Mouse (Mus musculus) midbrain, embryonic 15.5 days (tissue): ENCODE data around the gene Aarsd1. TPM values are rescaled to one million over a fixed set of nuclear protein-coding genes. Genes with fewer than 3 reads are reported as not detected.
A peak's percentile ranks its signal among the peaks of the same experiment; 100 is the strongest.
"Not testable (repeated sequence)": the region's sequence is repeated elsewhere in the genome, so short reads cannot be mapped to it uniquely, and the experiment has no call there.

Experiments
- ATAC-seq: fragments of 200-750 bp; cut with Nextera tagmentation; replicated peaks from 2 replicates; pipeline ENCODE4 v1.8.0; 2017; ENCODE audit warnings: moderate TSS enrichment
- H3K27ac ChIP-seq: fragments of 300-500 bp; sonication (generic); 2 replicates; pipeline ENCODE4 v1.5.1; 2015; ENCODE audit warnings: mild to moderate bottlenecking, inconsistent platforms
- H3K27me3 ChIP-seq: fragments of 300-500 bp; sonication (generic); replicated peaks from 2 replicates; pipeline ENCODE4 v1.6.1; 2015; ENCODE audit warnings: inconsistent platforms
- H3K36me3 ChIP-seq: fragments of 300-500 bp; sonication (generic); replicated peaks from 2 replicates; pipeline ENCODE4 v1.6.1; 2015; ENCODE audit warnings: inconsistent platforms
- H3K4me1 ChIP-seq: fragments of 300-500 bp; sonication (generic); 2 replicates; pipeline ENCODE4 v1.6.1; 2015; ENCODE audit warnings: inconsistent platforms
- H3K4me2 ChIP-seq: fragments of 300-500 bp; sonication (generic); 2 replicates; pipeline ENCODE4 v1.6.1; 2015; ENCODE audit warnings: inconsistent platforms, mild to moderate bottlenecking, moderate library complexity
- H3K4me3 ChIP-seq: fragments of 300-500 bp; sonication (generic); 2 replicates; pipeline ENCODE4 v1.5.1; 2015; ENCODE audit warnings: mild to moderate bottlenecking, inconsistent platforms
- H3K9ac ChIP-seq: fragments of 300-500 bp; sonication (generic); 2 replicates; pipeline ENCODE4 v1.6.1; 2015; ENCODE audit warnings: mild to moderate bottlenecking, inconsistent platforms
- H3K9me3 ChIP-seq: fragments of 300-500 bp; sonication (generic); 2 replicates; pipeline ENCODE4 v1.6.1; 2016; ENCODE audit warnings: inconsistent platforms
- WGBS: fragments of 180-500 bp; shearing (Covaris S2); methylation state at CpG from one replicate; pipeline ENCODE4 v1.1.7; 2015; ENCODE audit warnings: mixed read lengths; 5-methylcytosine and 5-hydroxymethylcytosine counted together
- polyA plus RNA-seq: library from polyadenylated mRNA; unstranded; fragments of >200 nt; fragmentation: Nextera tagmentation; extraction: Ambion mirVana; gene quantifications from 2 replicates; pipeline ENCODE4 v1.2.1, GENCODE M21; 2015

Gene Aarsd1
- polyA plus RNA-seq, 1 experiment from 2014 or later: 103 TPM

DNA sequence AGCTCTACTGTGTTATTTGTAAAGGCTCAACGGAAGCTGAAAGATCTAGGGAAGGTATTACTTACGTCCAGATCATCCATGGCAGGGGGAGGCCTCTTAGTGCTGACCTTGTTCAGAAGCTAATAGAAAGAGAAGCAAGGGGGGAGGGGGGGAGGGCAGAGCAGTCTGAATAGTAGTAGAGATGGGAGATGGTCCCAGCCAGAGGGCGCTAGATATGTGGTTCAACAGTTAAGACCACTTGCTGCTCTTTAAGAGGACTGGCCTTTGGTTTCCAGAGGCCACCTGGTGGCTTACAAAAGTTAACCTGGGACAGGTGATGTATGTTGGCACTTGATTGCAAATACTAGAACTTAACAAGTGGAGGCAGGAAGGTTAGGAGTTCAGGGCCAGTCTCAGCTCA, 2.2 kb upstream of the Aarsd1 start:
- WGBS: 20% methylated on average over 3 of the region's 3 CpGs
- Histone ChIP-seq H3K4me2 (no peak overlapping the region), H3K9me3 (no peaks in the 10 kb centered on the region), H3K27ac (no peak overlapping the region), H3K4me3 (no peak overlapping the region), H3K36me3 (no peaks in the 10 kb centered on the region), H3K27me3 (no peaks in the 10 kb centered on the region), H3K4me1 (peaks cover 18% of the 10 kb centered on the region), H3K9ac (no peak overlapping the region)
- ATAC-seq: no peak

DNA sequence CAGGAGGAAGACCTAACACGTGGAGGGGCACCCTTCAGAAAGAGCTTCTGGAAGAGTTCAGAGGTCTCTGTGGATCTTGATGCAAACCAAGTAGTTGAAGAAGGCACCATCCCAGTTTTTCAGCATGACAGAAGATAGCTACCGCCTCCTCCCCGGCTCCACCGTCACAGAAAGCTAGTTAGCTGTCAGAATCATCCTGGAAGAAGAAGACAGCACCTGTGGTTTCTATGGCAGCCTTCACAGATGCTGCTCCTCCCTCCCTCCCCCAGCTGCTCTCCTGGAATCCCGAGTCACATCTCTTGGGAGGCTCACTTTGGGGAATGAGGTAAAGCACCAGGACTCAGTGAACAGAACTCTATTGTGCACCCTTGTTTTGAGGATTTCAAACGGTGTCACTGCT, 1.6 kb upstream of the Aarsd1 start:
- Histone ChIP-seq H3K9ac (no peak overlapping the region), H3K4me2 (no peak overlapping the region), H3K27ac (no peak overlapping the region), H3K4me1 (peaks cover 12% of the 10 kb centered on the region), H3K27me3 (no peaks in the 10 kb centered on the region), H3K9me3 (no peaks in the 10 kb centered on the region), H3K36me3 (no peaks in the 10 kb centered on the region), H3K4me3 (no peak overlapping the region)
- WGBS: 61% methylated on average over 6 of the region's 6 CpGs
- no peak for ATAC-seq

DNA sequence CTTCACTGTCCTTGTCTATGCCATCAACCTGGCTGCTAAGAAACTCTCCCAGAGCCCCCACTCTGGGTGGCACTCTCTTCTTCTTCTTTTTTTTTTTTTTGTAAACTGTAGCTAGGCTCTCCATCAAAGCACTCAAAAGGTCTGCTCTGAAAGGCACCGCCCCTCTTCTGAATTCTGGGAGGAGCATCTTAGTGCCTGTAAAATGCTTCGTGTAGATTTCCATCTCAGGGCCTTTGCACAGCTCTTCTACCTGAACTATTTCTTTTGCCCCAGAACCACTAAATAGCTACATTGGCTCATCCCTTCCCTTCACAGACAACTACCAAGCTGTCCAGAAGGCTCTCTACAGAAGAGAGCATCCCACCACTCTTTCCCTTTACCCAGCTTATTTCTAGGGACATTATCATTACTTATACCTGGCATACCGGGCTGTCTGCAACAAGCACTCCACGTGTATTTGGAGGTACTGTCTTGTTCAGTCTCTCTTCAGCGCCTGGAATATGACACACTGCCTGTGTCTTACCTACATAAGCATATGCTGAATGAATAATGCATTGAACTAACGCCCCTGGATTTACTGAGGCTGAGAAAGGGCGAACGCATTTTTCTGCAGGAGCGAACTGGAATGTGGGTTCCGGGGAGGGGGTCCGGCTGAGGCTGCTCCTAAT, 848 bp downstream of the Aarsd1 start:
- H3K27ac ChIP-seq: peak overlapping the region; percentile 90
- peak overlapping the region; percentile 90 for H3K9ac ChIP-seq
- peak; percentile 73 for ATAC-seq
- WGBS: under 1% methylated on average over 11 of the region's 11 CpGs
- H3K9me3 ChIP-seq: no peaks in the 10 kb centered on the region
- peak overlapping the region; percentile 92 for H3K4me3 ChIP-seq
- H3K36me3 ChIP-seq: peaks cover 11% of the 10 kb centered on the region; the same call in 1 of the 2 replicates
- H3K4me2 ChIP-seq: peak overlapping the region; percentile 66
- peaks cover 8% of the 10 kb centered on the region for H3K4me1 ChIP-seq
- no peaks in the 10 kb centered on the region for H3K27me3 ChIP-seq

DNA sequence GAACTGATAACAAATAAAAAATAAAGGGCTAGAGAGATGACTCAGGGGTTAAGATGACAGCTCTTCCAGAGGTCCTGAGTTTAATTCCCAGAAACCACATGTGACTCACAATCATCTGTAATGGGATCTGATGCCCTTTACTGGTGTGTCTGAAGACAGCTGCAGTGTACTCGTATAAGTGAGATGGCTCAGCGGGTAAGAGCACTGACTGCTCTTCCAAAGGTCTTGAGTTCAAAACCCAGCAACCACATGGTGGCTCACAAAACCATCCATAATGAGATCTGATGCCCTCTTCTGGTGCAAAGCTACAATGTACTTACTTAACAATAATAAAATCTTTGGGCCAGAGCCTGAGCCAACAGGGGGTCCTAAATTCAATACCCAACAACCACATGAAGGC, 2.1 kb downstream of the Aarsd1 start:
- Histone ChIP-seq H3K36me3 (peaks cover 21% of the 10 kb centered on the region), H3K27me3 (no peaks in the 10 kb centered on the region), H3K4me2 (no peak overlapping the region), H3K27ac (no peak overlapping the region), H3K4me1 (peaks cover 8% of the 10 kb centered on the region), H3K4me3 (no peak overlapping the region), H3K9ac (no peak overlapping the region), H3K9me3 (no peaks in the 10 kb centered on the region)
- 92% methylated on average over 2 of the region's 2 CpGs for WGBS
- ATAC-seq: no peak

DNA sequence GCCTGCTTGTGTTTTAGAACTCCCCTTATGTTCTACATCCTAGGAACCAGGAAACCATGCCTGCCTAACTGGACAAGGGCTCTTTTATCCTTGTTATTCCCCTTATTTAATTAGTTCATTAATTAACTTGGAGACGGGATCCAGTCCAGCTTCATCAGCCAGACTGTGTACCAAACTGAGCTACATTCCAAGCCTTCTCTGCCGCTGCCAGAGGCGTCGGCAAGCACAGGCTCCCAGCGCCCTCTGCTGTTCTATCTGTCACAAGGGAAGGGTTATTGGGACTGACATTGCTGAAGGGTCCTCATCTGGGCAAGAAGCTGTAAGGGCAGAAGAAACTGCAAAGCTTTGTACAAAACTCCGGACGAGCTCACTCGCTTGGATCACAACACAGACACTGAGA, 22.3 kb downstream of the Aarsd1 start:
- Histone ChIP-seq H3K4me2 (no peak overlapping the region), H3K9me3 (no peaks in the 10 kb centered on the region), H3K9ac (no peak overlapping the region), H3K27ac (no peak overlapping the region), H3K27me3 (no peaks in the 10 kb centered on the region), H3K4me3 (no peak overlapping the region), H3K4me1 (no peaks in the 10 kb centered on the region), H3K36me3 (no peaks in the 10 kb centered on the region)
- ATAC-seq: no peak
- 4% methylated on average over 8 of the region's 8 CpGs for WGBS

DNA sequence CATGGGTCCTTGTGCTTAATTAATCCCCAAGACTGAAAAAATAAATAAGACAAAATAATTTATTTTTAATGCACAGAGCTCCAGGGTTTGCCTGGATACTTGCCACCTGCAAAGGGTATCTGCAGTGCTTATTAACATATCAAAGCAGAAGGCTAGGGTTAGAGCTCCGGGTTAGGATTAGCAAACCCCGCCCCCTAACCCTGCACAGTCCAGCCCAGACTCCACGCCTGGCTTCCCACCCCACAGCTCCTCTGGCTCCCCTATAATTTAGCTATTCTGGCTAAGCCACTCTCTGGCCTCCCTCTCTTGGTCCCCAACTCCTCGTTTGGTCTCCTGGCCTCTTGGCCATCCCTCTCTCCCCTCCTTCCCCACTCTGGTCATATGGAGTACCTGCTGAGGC, 35.6 kb downstream of the Aarsd1 start:
- H3K9ac ChIP-seq: no peak overlapping the region
- no peak overlapping the region for H3K4me3 ChIP-seq
- no peak overlapping the region for H3K4me2 ChIP-seq
- no peaks in the 10 kb centered on the region for H3K4me1 ChIP-seq
- no peaks in the 10 kb centered on the region for H3K27me3 ChIP-seq
- H3K36me3 ChIP-seq: no peaks in the 10 kb centered on the region
- WGBS: 7% methylated on average over 4 of the region's 4 CpGs
- H3K27ac ChIP-seq: no peak overlapping the region
- ATAC-seq: no peak
- no peaks in the 10 kb centered on the region for H3K9me3 ChIP-seq

DNA sequence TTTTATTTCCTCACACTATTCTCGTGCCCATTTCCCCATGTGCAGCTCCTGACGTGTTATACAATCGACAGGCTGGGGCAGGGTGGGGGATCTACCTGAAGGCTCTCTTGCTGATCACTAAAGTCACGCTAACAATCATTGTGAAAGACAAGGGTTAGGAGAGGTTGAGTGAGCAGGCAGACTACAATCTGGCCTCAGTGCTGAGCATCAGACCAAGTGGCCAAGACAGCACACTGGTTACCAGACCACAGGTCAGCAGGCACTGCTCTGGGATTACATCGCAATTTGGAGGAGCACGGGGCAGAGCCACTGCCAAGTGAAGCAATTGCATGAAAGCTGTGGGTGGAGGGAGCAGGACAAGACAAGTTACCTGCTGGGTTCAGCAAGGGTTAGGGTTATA, 38.5 kb downstream of the Aarsd1 start:
- no peak overlapping the region for H3K4me3 ChIP-seq
- no peaks in the 10 kb centered on the region for H3K9me3 ChIP-seq
- no peaks in the 10 kb centered on the region for H3K36me3 ChIP-seq
- no peaks in the 10 kb centered on the region for H3K4me1 ChIP-seq
- no peak overlapping the region for H3K9ac ChIP-seq
- no peak overlapping the region for H3K27ac ChIP-seq
- no peak for ATAC-seq
- 85% methylated on average over 6 of the region's 6 CpGs for WGBS
- no peak overlapping the region for H3K4me2 ChIP-seq
- no peaks in the 10 kb centered on the region for H3K27me3 ChIP-seq

DNA sequence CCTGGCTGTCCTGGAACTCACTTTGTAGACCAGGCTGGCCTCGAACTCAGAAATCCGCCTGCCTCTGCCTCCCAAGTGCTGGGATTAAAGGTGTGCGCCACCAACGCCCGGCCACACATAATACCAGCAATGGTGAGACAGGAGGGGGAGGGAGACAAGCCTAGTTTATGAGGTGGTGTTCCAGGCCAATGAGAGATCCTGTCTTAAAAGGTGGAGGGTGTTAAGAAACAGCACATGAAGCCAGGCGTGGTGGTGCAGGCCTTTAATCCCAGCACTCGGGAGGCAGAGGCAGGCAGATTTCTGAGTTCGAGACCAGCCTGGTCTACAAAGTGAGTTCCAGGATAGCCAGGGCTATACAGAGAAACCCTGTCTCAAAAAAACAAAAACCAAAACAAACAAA, 39.2 kb downstream of the Aarsd1 start:
- H3K9me3 ChIP-seq, H3K27ac ChIP-seq, H3K4me1 ChIP-seq, ATAC-seq, H3K4me3 ChIP-seq, H3K4me2 ChIP-seq, H3K27me3 ChIP-seq, H3K36me3 ChIP-seq, H3K9ac ChIP-seq: not testable (repeated sequence)
- WGBS: 95% methylated on average over 8 of the region's 8 CpGs

DNA sequence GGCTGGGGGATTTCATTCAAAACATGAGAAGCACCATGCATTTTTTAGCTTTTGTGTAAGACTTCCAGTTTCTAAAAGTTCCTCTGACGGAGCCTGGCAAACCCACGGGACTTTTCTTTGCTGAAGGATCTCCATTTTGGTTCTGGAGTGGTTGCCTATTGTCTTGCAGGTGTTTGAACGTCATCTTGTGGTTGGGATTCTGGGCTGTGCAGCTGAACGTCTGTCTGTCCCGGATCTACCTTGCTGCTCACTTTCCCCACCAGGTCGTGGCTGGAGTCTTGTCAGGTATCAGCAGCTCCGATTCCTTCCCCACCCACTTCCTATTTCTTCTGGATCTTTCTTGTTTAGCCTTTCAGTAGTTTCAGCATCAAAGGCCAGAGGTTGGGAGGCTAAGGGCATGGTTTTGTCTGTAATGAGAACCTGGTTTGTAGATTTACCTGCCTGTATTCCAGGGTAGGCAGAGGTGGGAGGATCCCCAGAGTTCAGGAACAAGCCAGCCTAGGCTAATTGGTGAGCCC, 42.9 kb downstream of the Aarsd1 start:
- H3K4me1 ChIP-seq: no peaks in the 10 kb centered on the region
- ATAC-seq: no peak
- 68% methylated on average over 7 of the region's 7 CpGs for WGBS
- no peaks in the 10 kb centered on the region for H3K36me3 ChIP-seq
- H3K4me3 ChIP-seq: no peak overlapping the region
- H3K27ac ChIP-seq: no peak overlapping the region
- no peak overlapping the region for H3K9ac ChIP-seq
- H3K9me3 ChIP-seq: no peaks in the 10 kb centered on the region
- no peaks in the 10 kb centered on the region for H3K27me3 ChIP-seq
- H3K4me2 ChIP-seq: no peak overlapping the region

DNA sequence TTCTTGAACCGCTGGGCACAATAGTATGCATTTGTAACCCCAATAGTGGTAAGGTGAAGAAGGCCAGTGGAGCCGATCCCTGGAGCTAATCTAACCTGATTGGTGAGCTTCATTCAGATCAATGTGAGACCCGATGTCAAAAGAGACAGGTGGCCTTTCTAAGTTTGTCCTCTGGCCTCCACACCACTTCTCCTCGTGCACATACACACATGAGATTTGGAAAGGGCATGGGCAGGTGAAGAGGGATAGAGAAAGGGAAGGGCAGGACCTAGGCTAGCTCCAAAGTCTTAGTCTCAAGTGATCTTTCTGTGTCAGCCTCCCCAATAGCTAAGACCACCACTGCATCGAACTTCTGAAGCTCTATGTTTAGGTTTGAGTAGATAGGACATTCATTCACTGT, 47.3 kb downstream of the Aarsd1 start:
- Histone ChIP-seq H3K36me3 (no peaks in the 10 kb centered on the region), H3K4me2 (no peak overlapping the region), H3K4me3 (no peak overlapping the region), H3K27me3 (no peaks in the 10 kb centered on the region), H3K9me3 (no peaks in the 10 kb centered on the region), H3K9ac (no peak overlapping the region), H3K4me1 (no peaks in the 10 kb centered on the region), H3K27ac (no peak overlapping the region)
- no peak for ATAC-seq
- 82% methylated on average over 5 of the region's 5 CpGs for WGBS

DNA sequence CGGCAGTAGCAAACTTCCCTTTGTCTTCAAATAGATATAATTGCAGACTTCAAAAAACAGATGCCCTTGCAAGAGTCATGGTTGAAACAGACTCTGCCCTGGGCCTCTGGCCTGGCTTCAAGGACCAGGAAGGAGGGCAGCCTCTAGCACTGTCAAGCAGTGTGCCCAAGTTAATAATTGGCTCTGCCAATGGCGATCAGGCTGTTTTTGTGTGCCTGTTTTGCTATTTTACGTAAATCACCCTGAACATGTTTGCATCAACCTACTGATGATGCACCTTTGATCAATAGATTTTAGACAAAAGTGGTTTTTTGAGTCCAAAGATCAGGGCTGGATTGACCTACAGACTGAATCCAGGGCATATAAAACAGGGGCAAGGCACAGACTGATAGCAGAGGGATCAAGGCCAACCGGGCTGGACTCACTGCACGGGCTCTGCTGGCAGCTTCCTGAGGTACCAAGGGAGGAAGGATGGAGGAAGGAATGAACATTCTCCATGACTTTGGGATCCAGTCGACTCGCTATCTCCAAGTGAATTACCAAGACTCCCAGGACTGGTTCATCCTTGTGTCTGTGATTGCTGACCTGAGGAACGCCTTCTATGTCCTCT, 50.0 kb downstream of the Aarsd1 start, which contains the start of gene G6pc:
TSS of gene G6pc (plus strand) at position 236 of the 610 bp plus-strand sequence.
- H3K4me3 ChIP-seq: no peak within 1 kb of the TSS
- H3K9me3 ChIP-seq: no peaks in the 10 kb centered on the region
- ATAC-seq: no peak
- H3K4me1 ChIP-seq: no peaks in the 10 kb centered on the region
- no peak within 1 kb of the TSS for H3K4me2 ChIP-seq
- H3K9ac ChIP-seq: no peak within 1 kb of the TSS
- H3K36me3 ChIP-seq: no peaks in the 10 kb centered on the region
- no peaks in the 10 kb centered on the region for H3K27me3 ChIP-seq
- WGBS: 92% methylated on average over 8 of the region's 8 CpGs
- no peak within 1 kb of the TSS for H3K27ac ChIP-seq

DNA sequence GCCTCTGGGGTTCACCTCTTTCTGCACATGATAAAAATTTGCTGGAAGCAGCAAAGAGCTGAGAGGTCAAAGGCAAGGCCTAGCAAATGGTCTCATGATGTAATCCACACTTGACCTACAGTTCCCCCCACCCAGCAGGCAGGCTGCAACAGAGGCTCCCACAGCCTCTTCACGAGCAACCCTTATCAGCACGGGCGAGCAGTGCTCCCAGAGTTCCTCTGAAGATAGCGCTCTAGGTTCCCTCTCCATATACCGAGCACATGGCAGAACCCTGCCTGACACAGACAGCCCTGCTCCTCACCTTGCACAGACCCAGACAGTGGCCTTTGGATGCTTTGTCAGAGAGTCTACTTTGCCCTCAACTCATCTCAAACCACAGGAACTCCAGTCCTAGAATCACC, 52.9 kb downstream of the Aarsd1 start:
- no peak for ATAC-seq
- Histone ChIP-seq H3K36me3 (no peaks in the 10 kb centered on the region), H3K4me1 (no peaks in the 10 kb centered on the region), H3K27ac (no peak overlapping the region), H3K4me3 (no peak overlapping the region), H3K9me3 (no peaks in the 10 kb centered on the region), H3K9ac (no peak overlapping the region), H3K27me3 (no peaks in the 10 kb centered on the region), H3K4me2 (no peak overlapping the region)
- WGBS: 87% methylated on average over 5 of the region's 5 CpGs

DNA sequence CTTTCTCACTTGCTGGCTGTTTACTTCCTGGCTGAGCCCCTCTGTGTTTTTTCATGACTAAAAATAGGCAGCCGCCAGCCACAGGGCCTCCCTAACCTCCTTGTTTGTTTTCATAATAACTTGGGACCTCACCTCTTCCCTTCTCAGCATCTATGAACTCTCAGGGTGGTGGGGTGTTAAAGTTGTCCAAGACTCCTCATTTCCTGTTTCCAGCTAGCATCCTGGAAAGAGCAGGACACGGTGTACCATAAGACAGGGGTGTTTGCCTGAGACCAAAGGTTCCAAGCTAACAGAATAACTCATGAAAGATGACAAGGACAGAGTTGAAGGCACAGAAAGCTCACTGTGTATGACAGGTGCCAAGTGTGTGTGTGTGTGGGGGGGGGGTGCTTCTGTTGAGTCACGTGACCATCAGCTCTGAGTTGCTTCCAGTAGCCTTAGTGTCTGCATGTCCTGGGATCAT, 56.7 kb downstream of the Aarsd1 start:
- Histone ChIP-seq H3K36me3 (no peaks in the 10 kb centered on the region), H3K9ac (no peak overlapping the region), H3K4me1 (no peaks in the 10 kb centered on the region), H3K27me3 (no peaks in the 10 kb centered on the region), H3K9me3 (no peaks in the 10 kb centered on the region), H3K4me3 (no peak overlapping the region), H3K27ac (no peak overlapping the region), H3K4me2 (no peak overlapping the region)
- WGBS: 66% methylated on average over 3 of the region's 3 CpGs
- ATAC-seq: no peak
